Mouse (Mus musculus) heart, adult 18-20 months (tissue): Measurements from ENCODE around the gene Tmc7. TPM values are rescaled to one million over a fixed set of nuclear protein-coding genes. Genes with fewer than 3 reads are reported as not detected.

Experiments used
- DNase-seq, 2 experiments: peaks; one replicate each; pipeline ENCODE4 v3.0.0; 2021 to 2022; ENCODE audit warnings: mixed read lengths in 1 of 2
- total RNA-seq, 2 experiments: library from RNA; stranded (reverse); gene quantifications; 2 replicates each; pipeline ENCODE4 v1.2.3; 2021

The Tmc7 gene
- total RNA-seq, 2 experiments from 2014 or later = 5.4 to 9.2 TPM

DNA sequence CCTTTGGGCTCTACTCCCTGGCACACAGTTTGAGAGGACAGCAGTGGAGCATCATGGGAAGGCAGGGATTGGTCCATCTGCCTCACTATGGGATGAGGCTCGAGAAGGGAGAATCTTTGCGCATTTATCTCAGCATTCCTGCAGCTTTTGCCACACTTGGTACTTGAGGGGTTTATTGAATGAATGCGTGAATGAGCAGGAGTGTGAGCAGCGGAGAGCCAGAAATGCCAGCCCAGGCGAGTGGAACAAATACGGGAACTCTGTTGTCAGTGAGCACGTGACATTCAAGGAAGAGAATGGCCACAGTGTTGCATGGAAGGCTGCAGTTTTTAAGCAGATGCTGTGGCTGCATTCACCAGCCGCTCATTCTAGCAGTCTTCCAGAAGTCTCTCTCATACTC is 82.2 kb downstream of the Tmc7 start:
- DNase-seq = no peak

DNA sequence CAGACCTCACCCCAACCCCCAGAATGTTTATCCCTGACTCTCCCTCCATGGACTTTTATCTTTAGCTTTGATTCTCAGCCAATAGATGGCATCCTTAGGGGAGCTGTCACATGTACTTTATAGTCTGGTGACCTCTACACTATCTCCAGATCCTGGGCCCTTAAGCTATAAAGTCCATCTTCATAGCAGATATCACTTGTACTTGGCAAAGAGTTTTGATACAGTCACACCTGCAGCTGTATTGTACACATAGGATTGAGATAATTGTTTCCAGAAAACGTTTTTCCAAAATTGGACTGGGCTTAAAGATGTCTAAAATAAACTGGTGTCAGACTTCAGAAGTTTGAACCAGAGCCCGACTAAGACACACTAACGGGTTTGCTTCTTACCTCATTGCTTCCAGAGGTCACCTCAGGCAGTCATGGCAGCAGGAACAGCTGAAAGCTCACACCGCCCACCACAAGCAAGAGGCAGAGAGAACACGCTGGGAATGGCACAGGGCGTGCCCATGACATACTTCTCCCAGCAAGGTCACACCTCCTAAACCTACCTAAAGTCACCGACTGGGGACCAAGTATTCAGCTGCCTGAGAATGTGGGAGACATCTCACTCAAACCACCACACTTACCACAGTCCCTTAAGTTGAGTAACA is 84.6 kb downstream of the Tmc7 start:
- no peak for DNase-seq

DNA sequence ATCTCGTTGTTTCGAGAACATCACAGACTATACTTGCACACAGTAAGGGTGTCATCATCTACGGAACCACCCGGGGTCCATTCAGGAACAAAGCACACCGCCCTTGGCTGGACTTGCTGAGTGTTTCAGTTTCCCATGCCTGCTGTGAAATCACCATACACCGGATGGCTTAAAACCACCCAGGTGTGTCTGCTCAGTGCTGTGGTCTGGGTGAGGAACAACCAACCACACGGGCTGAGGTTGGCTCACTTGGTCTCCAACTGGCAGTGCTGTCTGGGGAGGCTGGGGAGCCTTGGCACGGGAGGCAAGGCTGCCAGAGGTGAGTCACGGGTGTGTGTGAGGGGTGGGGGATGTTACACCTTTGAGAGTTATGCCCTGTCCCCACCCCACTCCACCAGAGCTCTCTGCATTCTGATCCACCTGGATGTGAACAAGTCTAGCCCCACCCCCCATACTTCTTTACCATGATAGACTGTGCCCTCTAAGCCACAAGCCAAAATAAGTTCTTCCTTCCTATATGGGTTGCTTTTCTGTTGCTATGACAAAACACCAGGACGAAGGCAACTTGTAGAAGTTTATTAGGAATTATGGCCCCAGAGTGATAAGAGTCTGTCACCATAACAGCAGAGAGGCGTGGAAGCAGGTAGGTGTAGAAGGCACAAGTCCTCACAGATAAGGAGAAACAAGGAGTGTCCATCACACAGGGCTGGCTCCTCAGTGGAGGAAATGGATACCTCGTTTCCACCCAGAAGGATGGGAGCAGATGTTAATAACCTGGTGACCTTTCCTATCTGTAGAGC is 85.4 kb downstream of the Tmc7 start:
- DNase-seq = no peak

DNA sequence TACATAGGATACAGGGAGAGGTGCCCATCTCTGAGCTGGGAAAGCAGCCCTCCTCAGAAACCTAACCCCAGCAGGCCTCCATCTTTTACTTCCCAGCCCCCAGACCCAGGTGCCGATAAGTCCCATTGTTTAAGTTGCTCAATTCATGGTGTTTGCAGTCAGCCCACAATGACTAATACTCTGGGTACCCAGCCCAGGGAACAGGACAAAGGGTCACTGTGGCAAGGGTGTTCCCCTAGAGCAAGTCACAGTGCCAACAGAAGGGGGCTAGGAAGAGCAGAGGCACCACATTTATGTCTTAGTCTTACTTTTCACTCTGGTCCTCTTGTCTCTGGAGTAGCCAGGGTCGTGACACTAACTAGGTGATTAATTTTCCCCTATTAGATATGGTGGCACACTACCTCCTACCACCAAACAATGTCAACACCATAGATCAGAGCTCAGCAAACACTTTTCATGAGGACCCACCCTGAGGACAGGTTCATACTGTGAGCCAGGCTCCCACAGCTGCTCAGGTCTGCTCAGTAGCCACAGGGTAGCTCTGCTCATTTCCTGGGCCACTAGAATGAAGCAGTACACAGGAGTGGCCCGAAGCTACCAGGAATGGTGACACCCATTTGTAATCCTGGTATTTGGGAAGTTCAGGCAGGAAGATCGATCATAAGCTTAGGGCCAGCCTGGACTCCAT is 89.5 kb downstream of the Tmc7 start:
- no peak for DNase-seq

DNA sequence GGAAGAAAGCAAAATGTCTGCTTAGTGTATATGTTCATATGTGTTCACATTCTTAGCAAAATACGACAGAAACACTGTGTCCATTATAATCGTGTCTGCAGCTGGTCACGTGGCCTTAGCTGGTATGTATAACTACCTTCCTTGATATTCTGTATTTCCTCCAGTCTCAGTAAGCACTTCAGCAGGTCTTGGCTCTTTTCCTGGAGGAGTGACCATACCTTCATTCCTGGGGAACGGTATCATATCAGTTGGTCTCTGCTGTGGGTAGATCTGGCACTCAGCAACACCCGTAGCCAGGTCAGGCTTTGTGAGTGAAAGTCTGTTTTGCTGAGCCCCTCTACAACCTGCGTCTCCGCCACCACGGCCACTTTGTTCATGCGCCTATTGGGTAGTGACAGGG is 90.6 kb downstream of the Tmc7 start:
- no peak for DNase-seq

DNA sequence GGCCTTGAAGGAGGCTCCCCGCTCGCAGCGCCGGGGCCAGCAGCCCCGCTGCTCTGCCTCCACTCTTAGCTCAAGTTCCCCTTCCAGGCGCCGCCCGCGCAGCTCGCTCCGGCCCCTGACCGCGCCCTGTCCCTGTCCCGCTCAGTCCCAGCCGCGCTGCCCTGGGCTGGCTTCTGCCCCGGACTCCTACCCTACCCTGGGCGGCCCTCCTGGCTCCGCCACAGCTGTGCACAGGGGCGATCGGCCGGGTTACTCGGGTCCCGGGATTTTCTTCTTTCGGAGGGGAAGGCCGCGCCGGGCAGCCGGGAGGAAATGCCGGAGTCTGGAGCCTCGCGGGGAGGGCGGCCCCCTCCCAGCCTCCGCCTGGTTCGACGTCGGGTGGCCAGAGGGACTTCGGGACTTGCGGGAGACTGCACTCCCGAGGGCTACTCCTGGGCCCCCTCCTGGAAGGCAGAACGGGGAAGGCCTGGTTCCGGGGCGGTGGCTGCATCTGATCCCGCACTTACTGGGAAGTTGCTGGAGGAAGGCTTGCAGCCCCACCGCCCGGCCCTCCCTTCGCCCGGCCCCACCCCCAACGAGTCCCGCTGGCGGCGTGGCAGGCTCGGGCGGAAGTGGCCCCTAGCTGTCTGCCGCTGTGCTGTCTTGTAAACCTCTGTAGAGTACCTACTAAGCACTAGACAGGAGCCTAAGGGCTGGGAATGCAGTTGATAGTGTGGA is 92.9 kb downstream of the Tmc7 start, which contains the start of gene Itpripl2:
Gene Itpripl2, minus strand, starts transcription at position 545 of the 717 bp plus-strand sequence.
- DNase-seq = peak; percentile 90 to 94

DNA sequence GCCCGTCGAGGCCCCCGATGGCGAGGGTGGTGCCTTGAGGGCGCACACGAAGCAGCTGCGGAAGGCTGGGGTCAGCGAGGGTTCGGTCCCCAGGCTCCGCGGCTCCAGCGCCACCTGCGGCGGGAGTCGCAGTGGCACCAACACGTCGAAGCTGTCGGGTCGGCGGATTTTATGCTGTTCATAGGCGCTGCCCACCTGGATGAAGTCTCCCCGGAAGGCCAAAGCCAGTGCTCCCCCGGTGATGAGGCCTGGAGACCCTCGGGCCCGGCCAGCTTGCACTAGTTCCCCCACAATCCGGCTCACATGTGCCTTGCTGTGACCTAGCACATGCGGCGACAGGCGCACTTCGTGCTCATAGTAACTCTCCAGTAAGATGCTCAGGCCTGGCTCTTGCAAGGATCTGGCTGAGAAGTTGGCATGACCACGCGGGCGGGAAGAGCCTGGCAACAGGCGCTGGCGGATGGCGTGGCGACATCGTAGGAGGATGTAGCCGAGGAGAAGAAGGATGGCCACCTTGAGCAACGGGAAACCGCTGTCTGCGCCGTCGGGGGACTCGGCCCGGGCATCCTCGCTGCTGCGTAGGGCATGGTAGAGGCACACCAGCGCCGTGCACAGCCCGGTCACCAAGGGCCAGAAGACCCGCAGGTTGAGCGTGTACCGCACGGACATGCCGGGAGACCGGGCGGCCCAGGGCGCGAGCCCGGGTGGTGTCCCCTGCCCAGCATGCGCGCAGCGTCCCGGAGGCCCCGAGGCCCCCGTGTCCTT is 93.7 kb downstream of the Tmc7 start:
- DNase-seq = peak; percentile 47 to 64

DNA sequence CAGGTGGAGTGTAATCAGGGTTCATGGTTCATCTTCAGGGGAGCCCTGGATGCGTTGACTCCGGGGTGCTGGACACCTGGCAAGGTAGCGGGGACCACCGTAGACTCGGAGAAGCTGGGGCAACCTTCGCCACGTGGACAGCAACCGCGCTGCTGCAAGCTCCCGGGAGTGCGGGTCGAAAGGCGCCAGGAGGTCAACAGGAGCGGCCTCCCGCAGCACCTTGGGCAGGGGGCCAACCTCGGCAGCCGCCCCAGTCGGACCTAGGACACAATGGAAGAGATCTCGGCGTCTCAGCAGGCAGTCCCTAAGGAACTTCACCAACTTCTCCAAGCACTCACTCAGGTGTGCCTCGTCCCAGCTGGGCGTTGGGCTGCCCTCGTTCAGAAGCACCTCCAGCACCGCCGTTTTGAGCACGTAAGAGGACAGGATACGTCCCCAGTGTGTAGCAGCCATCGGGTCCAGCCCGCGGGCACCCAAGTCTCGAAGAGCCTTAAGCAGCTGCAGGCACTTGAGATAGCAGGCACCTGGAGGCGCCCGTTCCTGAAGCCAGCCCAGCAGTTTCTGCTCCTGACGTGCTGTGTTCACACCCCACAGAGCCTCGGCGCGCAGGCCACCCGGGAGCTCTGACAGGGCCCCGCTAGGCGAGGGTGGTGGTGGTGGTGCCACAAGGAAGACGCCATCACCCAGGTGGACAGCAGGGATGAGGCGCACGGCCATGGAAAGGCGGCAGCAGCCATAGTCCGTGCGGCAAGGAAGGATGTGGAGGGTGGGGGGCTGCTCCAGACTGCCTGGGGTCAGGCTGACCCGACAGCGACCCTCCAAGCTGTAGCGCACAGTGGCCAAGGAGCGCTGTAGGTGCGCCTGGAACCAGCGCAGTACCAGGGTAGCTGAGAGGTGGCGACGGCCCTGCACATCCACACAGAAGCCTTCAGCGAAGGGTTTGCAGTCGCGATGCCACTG is 94.5 kb downstream of the Tmc7 start:
- peak in 1 of 2 experiments; percentile 55 for DNase-seq

DNA sequence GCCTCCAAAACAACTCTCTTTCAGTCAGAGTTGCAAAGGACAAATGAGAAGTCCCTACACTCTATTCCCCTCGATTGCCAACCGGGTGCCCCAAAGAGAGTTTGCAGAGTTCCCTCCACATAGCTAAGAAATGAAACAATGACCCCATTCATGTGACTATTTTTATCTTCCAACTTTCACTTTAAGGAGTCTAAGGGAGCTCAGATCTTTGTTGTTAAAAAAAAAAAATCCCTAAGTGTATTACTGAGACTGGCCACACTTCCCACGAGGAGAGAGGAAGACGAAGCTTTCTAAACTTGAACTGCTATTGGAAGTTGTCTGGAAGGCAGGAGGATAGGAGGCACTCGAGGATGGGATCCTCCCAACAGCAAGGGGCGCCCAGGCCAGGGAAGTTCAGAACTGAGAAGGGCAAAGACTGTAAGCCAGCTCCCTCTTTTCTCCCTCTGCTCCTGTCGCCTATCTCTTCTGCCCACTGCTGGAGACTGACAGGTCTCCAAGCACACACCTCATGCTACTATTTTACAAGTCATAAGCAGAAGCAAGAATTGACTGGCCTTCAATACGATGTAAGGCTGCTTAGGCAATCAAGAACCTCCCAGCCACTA is 96.4 kb downstream of the Tmc7 start:
- DNase-seq = peak in 1 of 2 experiments; percentile 50

DNA sequence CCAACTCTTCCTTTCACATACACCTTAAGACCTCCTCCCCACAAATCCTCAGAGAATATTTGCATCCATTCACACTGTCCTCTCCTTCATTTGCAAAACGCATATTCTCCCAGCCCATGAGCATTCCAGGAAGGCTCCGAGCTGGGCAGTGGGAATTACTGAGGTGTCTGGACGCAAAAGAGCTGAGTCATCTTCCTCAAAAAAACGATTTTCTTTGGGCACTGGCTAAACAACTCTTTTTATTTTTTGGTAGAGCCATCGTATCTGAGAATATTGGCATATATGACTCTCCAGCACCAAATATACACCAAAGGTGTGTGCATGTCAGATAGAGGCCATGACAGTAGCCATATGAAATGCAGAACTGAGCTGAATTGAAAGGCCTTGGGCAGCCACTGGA is 97.6 kb downstream of the Tmc7 start:
- DNase-seq = no peak

Other genes with a start within 250 kb of the Tmc7 start
- 1 to 10 TPM in 1 of 2 experiments, under 1 TPM in 1; 0.57 to 1.2 TPM for gene Syt17, start 136.5 kb downstream of the Tmc7 start, total RNA-seq
- gene Itpripl2, start 92.8 kb downstream of the Tmc7 start, total RNA-seq = 10 to 100 TPM; 19.1 to 23.7 TPM
- gene Coq7, start 51.4 kb downstream of the Tmc7 start, total RNA-seq = 100 to 1,000 TPM; 120 to 126 TPM
- gene Tmc5, start 12.6 kb upstream of the Tmc7 start, total RNA-seq = under 1 TPM; 0.17 to 0.87 TPM
- gene Gde1, start 121.0 kb upstream of the Tmc7 start, total RNA-seq = 10 to 100 TPM; 32.3 to 37.5 TPM
- 1 to 10 TPM; 1.2 to 1.9 TPM for gene Ccp110, start 127.8 kb upstream of the Tmc7 start, total RNA-seq
- 10 to 100 TPM; 21.2 to 24.8 TPM for gene Vps35l, start 155.5 kb upstream of the Tmc7 start, total RNA-seq